Mouse (Mus musculus) c-Kit-positive CD71-positive TER-119-positive erythroid progenitor cells, embryonic 14.5 days (primary cell): ENCODE data around the gene Dpysl5.

Experiments
- DNase-seq: peaks from one replicate; pipeline ENCODE4 v3.0.0-alpha.2; 2013; ENCODE audit warnings: low spot score

Dpysl5 gene

GRCm38 (mm10) chr5:30709744-30710383 is 1.5 kb upstream of the Dpysl5 start:
- DNase-seq, result peak; percentile 64

- no peak for DNase-seq
These were observed 878 bp upstream of the Dpysl5 start for GRCm38 (mm10) chr5:30710486-30710885.

- DNase-seq, result no peak
These were observed 632 bp downstream of the Dpysl5 start for GRCm38 (mm10) chr5:30712002-30712390.

GRCm38 (mm10) chr5:30712441-30713298 is 1.3 kb downstream of the Dpysl5 start:
- DNase-seq, result no peak

- DNase-seq, result no peak
These were observed 1.9 kb downstream of the Dpysl5 start for GRCm38 (mm10) chr5:30713299-30713675.

GRCm38 (mm10) chr5:30713691-30714090 is 2.3 kb downstream of the Dpysl5 start:
- DNase-seq, result no peak

- DNase-seq, result no peak
These were observed 4.9 kb downstream of the Dpysl5 start for GRCm38 (mm10) chr5:30716311-30716710.

- DNase-seq, result no peak
These were observed 6.1 kb downstream of the Dpysl5 start for GRCm38 (mm10) chr5:30717506-30717905.

- no peak for DNase-seq
These were observed 6.8 kb downstream of the Dpysl5 start for GRCm38 (mm10) chr5:30717991-30718703.

GRCm38 (mm10) chr5:30721935-30722334 is 10.6 kb downstream of the Dpysl5 start:
- DNase-seq, result no peak

- DNase-seq, result no peak
These were observed 14.9 kb downstream of the Dpysl5 start for GRCm38 (mm10) chr5:30726151-30726693.

- no peak for DNase-seq
These were observed 21.1 kb downstream of the Dpysl5 start for GRCm38 (mm10) chr5:30732511-30732910.

GRCm38 (mm10) chr5:30734666-30735065 is 23.3 kb downstream of the Dpysl5 start:
- no peak for DNase-seq

GRCm38 (mm10) chr5:30738127-30738828 is 26.9 kb downstream of the Dpysl5 start:
- DNase-seq, result no peak

- no peak for DNase-seq
These were observed 28.2 kb downstream of the Dpysl5 start for GRCm38 (mm10) chr5:30739595-30739994.

GRCm38 (mm10) chr5:30749582-30750311 is 38.4 kb downstream of the Dpysl5 start:
- DNase-seq, result no peak

- no peak for DNase-seq
These were observed 39.7 kb downstream of the Dpysl5 start for GRCm38 (mm10) chr5:30751071-30751470.

GRCm38 (mm10) chr5:30753128-30753527 is 41.8 kb downstream of the Dpysl5 start:
- no peak for DNase-seq

GRCm38 (mm10) chr5:30755215-30755614 is 43.9 kb downstream of the Dpysl5 start:
- DNase-seq, result no peak

- DNase-seq, result no peak
These were observed 51.6 kb downstream of the Dpysl5 start for GRCm38 (mm10) chr5:30762815-30763510.

- DNase-seq, result no peak
These were observed 52.1 kb downstream of the Dpysl5 start for GRCm38 (mm10) chr5:30763511-30763830.
